Mouse (Mus musculus): Measurements from ENCODE around the gene Nptx2. TPM values are rescaled to one million over a fixed set of nuclear protein-coding genes. Genes with fewer than 3 reads are reported as not detected.

The Nptx2 gene
- polyA plus RNA-seq, 1 experiment = not detected

DNA sequence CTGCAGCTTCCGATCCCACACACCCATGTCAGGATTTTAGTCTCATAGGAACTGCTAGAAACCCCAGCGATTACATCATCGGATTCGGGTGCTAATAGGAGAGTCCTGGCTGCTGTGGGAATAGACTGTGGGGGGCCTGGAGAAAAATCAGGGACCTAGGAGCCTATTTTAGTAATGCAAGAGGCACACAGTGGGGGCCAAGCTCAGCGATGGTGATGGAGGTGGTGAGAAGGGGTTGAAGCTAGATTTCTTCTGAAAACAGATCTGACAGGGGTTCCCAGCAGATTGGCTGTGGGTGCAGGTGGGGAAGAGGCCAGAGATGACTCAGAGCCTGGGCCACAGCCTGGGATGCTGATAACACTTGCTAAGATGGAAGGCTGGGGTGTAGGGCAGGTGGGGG is 39.4 kb downstream of the Nptx2 start:
- Histone ChIP-seq H3K4me3 (no peak overlapping the region), H3K27me3 (ENCODE audit: control insufficient read depth, insufficient read depth, insufficient read length) (no peaks in the 10 kb centered on the region), H3K36me3 (ENCODE audit: control insufficient read depth, insufficient read depth) (no peaks in the 10 kb centered on the region), H3K4me2 (ENCODE audit: low read depth) (no peak overlapping the region), H3K79me2 (ENCODE audit: control insufficient read depth, insufficient read depth) (no peaks in the 10 kb centered on the region), H3ac (ENCODE audit: control insufficient read depth, insufficient read length) (no peak overlapping the region)
- TF ChIP-seq CEBPB (IDR thresholded peaks at IDR 0.05; ENCODE audit: insufficient read depth, poor library complexity, severe bottlenecking) = no peak
- no peak for TF ChIP-seq E2F4 (IDR thresholded peaks at IDR 0.05; ENCODE audit: insufficient read depth)
- no peak for TF ChIP-seq TCF3 (IDR thresholded peaks at IDR 0.05; ENCODE audit: insufficient read length, low read depth)
- no peak for TF ChIP-seq POLR2A (IDR thresholded peaks at IDR 0.05; ENCODE audit: insufficient read length, low read depth)
- TF ChIP-seq MAX (IDR thresholded peaks at IDR 0.05; ENCODE audit: low read depth) = no peak
- no peak for TF ChIP-seq POLR2AphosphoS2 (IDR thresholded peaks at IDR 0.05; ENCODE audit: insufficient read length, low read depth)
- TF ChIP-seq MYOD1 (IDR thresholded peaks at IDR 0.05; ENCODE audit: control insufficient read depth in 1 of 3, insufficient read length in 2 of 3, low read depth in 2 of 3) = no peak
- TF ChIP-seq SRF (IDR thresholded peaks at IDR 0.05; ENCODE audit: control insufficient read depth, insufficient read length, low read depth) = no peak
- TF ChIP-seq MYOG (IDR thresholded peaks at IDR 0.05; ENCODE audit: control insufficient read depth in 1 of 3, insufficient read depth in 1 of 3, insufficient read length in 2 of 3, low read depth in 2 of 3) = no peak
- no peak for TF ChIP-seq REST (IDR thresholded peaks at IDR 0.05; ENCODE audit: insufficient read depth, insufficient read length)

DNA sequence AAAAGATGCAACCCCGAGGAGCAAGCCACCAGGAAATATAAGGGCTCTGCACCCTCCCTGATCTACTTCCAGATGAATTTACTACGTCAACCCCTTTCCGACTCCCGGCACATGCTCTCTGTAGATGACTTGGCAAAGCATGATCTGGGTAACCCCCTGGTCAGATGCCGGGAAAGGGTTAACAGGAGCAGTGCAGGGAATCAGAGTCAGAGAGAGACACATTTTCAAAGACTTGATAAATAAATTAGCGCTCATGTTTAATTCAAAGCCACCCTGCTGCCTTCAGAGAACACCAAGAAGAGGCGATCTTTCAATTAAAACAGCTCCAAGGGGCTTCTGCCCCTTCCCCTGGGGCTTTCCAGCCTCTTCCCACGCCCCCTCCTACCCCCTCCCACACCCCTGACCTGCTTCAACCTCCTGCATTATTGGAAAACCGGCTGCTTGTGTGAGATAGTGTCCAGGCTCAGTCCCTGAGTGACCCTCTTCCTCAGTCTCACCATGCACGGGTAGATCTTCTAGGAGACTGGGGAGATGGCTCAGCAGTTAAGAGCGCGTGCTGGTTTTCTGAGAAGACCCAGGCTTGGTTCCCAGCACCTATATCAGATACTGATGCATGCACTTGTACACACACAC is 45.7 kb downstream of the Nptx2 start:
- TF ChIP-seq TCF3 (IDR thresholded peaks at IDR 0.05; ENCODE audit: insufficient read length, low read depth) (no peak), TCF12 (IDR thresholded peaks at IDR 0.05; ENCODE audit: insufficient read depth, poor library complexity, severe bottlenecking) (no peak), REST (IDR thresholded peaks at IDR 0.05; ENCODE audit: insufficient read depth, insufficient read length) (no peak), USF1 (IDR thresholded peaks at IDR 0.05; ENCODE audit: low read depth) (no peak), POLR2AphosphoS2 (IDR thresholded peaks at IDR 0.05; ENCODE audit: insufficient read length, low read depth) (no peak), MAX (IDR thresholded peaks at IDR 0.05; ENCODE audit: low read depth) (no peak), SRF (IDR thresholded peaks at IDR 0.05; ENCODE audit: control insufficient read depth, insufficient read length, low read depth) (no peak)
- H3ac ChIP-seq (ENCODE audit: control insufficient read depth, insufficient read length) = no peak overlapping the region
- no peak overlapping the region for H3K4me3 ChIP-seq
- no peaks in the 10 kb centered on the region for H3K27me3 ChIP-seq (ENCODE audit: control insufficient read depth, insufficient read depth, insufficient read length)
- H3K36me3 ChIP-seq (ENCODE audit: control insufficient read depth, insufficient read depth) = no peaks in the 10 kb centered on the region
- H3K4me2 ChIP-seq (ENCODE audit: low read depth) = no peak overlapping the region
- no peaks in the 10 kb centered on the region for H3K79me2 ChIP-seq (ENCODE audit: control insufficient read depth, insufficient read depth)

DNA sequence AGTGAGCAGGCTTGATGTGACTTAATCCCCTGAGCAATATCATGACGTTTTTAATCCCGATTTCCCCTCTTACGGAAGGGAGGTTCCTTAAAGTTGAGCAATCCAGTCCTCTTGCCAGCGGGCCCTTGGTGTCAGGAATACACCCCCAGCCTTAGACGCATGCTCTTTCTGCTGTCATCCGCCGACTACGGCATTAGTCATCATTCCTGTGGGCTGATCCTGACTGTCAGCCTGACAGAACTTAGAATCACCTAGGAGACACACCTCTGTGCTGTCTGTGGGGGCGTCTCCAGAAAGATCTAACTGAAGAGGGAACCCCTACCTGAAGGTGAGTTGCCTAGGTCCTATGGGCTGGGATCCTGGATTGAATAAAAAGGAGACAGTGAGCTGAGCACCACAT is 49.1 kb downstream of the Nptx2 start:
- TF ChIP-seq USF1 (IDR thresholded peaks at IDR 0.05; ENCODE audit: low read depth) = no peak
- no peak for TF ChIP-seq POLR2AphosphoS2 (IDR thresholded peaks at IDR 0.05; ENCODE audit: insufficient read length, low read depth)
- TF ChIP-seq POLR2A (IDR thresholded peaks at IDR 0.05; ENCODE audit: insufficient read length, low read depth) = no peak
- no peak for TF ChIP-seq TCF12 (IDR thresholded peaks at IDR 0.05; ENCODE audit: insufficient read depth, poor library complexity, severe bottlenecking)
- no peak for TF ChIP-seq REST (IDR thresholded peaks at IDR 0.05; ENCODE audit: insufficient read depth, insufficient read length)
- TF ChIP-seq MYOD1 (IDR thresholded peaks at IDR 0.05; ENCODE audit: control insufficient read depth in 1 of 3, insufficient read length in 2 of 3, low read depth in 2 of 3) = no peak
- TF ChIP-seq E2F4 (IDR thresholded peaks at IDR 0.05; ENCODE audit: insufficient read depth) = no peak
- no peak for TF ChIP-seq SRF (IDR thresholded peaks at IDR 0.05; ENCODE audit: control insufficient read depth, insufficient read length, low read depth)
- no peak for TF ChIP-seq MYOG (IDR thresholded peaks at IDR 0.05; ENCODE audit: control insufficient read depth in 1 of 3, insufficient read depth in 1 of 3, insufficient read length in 2 of 3, low read depth in 2 of 3)
- no peak for TF ChIP-seq MAX (IDR thresholded peaks at IDR 0.05; ENCODE audit: low read depth)
- no peak for TF ChIP-seq TCF3 (IDR thresholded peaks at IDR 0.05; ENCODE audit: insufficient read length, low read depth)
- TF ChIP-seq CEBPB (IDR thresholded peaks at IDR 0.05; ENCODE audit: insufficient read depth, poor library complexity, severe bottlenecking) = no peak
- H3K4me2 ChIP-seq (ENCODE audit: low read depth) = no peak overlapping the region
- no peak overlapping the region for H3K4me3 ChIP-seq
- no peaks in the 10 kb centered on the region for H3K27me3 ChIP-seq (ENCODE audit: control insufficient read depth, insufficient read depth, insufficient read length)
- H3K79me2 ChIP-seq (ENCODE audit: control insufficient read depth, insufficient read depth) = no peaks in the 10 kb centered on the region
- no peaks in the 10 kb centered on the region for H3K36me3 ChIP-seq (ENCODE audit: control insufficient read depth, insufficient read depth)
- H3ac ChIP-seq (ENCODE audit: control insufficient read depth, insufficient read length) = no peak overlapping the region

Other genes with a start within 250 kb of the Nptx2 start
- gene Baiap2l1, start 187.8 kb upstream of the Nptx2 start, polyA plus RNA-seq (2012; fragmentation: generic; extraction: Trizol) = 68.8 TPM
- 0.06 TPM for gene Tmem130, start 215.9 kb downstream of the Nptx2 start, polyA plus RNA-seq (2012; fragmentation: generic; extraction: Trizol)
- gene Trrap, start 221.8 kb downstream of the Nptx2 start, polyA plus RNA-seq (2012; fragmentation: generic; extraction: Trizol) = 40.2 TPM